Mouse (Mus musculus) cerebellum, postnatal 14 days (tissue): ENCODE measurements around the gene Myh10.

ENCODE experiments used
- DNase-seq, 2 experiments: peaks; one replicate each; pipeline ENCODE4 v3.0.0; 2021; ENCODE audit warnings: mixed read lengths in 2 of 2

Myh10 gene

DNA sequence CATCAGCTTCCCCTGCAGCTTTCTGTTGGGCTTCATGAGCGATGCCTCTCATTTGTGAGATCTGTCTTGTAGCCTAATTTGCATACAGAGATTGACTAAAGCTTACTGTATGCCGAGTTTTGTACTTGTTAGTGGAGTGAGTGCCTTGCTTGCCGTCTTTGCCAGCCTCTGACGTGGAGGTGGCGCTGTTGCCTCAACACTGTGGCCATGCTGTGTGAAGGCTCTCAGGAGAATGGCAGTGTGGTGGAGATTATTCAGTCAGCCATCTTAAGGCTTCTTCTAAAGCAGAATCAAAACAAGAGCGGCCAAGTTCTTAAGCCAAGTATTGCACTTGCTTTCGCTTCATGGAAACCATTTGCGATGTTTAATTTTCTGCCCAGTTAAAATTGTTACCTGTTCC, 59.6 kb downstream of the Myh10 start:
- peak; percentile 65 for DNase-seq

DNA sequence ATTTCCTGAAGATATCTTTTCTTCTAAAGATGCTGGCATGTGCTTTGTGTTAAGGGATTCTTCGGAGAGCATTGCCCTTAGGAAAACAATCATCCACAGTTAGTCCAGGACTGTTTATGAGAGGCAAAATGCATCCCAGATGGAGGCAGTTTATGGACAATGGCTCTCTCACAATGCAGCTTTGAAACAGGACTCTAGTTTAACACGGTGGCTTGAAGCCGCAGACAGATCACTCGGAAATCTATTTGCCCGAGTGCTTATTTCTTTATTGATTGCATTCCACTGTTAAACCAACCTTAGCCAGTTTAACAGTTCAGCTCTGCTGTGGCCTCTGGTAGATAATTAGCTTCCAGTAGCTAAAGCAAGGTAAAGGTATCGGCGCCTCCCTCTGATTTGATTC, 62.9 kb downstream of the Myh10 start:
- DNase-seq: no peak

DNA sequence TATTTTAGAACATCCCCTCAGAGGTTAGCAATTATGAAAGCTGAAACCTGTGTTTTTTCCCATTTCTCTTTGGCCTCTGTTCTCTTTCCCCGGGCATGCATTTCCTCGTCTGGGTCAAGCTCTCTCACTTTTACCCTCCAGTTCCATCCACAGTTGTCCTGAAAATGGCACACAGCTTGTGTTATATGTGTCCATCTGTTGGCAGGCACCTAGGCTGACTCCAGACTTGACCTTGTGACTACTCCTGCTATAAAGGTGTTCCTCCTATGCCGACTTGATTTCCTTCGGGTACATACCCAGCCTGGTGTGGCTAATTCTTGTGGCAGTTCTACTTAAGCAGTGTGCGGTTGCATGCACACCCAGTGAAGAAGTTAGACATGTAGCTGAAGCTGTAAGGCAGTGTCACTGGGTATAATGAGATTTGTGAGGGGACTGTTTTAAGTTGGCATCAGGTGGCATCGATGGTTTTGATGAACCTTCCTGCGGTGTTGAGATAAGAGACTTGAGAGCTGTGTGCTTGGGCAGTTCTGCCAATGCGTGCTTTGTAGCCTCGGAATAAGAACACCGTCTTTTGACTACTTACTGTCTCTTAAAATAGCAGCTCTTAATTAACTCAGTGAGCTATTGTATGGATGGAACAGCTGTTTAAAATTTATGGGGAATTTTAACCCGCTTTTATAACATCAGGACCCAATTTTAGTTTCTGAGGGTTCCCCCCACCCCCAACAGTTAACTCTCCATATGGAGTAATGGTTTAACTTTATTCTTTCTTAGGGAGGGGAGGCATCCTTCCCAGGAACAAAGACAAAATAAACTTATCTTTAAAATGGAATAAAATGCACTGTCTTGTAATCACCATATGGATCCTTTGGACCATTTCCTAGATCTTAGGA, 65.3 kb downstream of the Myh10 start:
- no peak for DNase-seq

DNA sequence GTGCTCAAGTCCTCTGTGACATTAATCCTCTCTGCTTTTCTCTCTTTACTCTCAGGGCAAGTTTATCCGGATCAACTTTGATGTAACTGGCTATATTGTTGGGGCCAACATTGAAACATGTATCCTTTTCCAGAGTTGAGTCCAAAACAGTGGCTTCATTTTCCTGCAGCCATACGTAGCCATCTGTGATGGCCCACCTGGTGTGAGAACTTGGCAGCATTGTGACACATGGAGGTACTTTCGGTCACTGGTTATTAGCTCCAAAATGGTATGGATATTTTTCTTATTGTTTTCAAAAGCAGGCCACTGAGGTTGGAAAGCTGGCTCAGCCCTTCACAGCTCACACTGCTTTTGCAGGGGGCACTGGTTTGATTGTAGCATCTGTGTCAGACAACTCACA, 68.3 kb downstream of the Myh10 start:
- peak; percentile 73 to 81 for DNase-seq

DNA sequence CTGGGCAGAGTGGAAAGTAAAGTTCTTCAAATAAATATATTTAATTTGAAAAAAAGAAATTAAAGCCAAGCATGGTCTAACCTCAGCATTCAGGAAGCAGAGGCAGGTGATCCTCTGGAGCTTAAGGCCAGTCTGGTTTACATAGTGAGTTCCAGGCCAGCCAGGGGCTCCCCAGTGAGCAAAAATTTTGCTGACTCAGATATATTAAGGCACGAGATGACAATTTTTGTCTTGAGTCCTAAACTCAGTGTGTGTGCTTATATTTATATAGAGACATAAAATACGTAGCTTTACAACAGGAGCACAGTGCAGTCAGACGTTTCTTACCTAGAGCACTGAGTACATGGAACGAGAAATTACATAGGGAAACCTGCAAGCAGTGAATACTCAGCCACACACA, 69.8 kb downstream of the Myh10 start:
- no peak for DNase-seq

DNA sequence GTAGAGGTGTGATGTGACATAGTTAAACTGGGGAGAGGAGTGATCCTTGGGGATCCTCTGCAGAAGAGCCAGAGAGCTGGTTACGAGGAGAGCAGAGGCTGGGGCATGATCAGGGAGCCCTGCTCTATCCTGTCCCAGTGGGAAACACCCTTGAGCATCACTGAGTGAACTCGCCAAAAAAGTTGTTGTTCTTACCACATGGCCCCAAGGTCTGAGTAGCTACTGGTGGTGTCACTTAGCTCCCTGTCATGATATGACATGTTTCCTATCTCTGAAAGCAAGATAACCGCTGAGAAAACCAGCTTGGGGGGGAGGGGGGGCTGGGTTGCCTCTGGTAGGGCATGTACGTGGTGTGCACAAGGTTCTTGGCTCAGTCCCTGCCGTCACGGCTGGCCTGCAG, 70.3 kb downstream of the Myh10 start:
- no peak for DNase-seq

DNA sequence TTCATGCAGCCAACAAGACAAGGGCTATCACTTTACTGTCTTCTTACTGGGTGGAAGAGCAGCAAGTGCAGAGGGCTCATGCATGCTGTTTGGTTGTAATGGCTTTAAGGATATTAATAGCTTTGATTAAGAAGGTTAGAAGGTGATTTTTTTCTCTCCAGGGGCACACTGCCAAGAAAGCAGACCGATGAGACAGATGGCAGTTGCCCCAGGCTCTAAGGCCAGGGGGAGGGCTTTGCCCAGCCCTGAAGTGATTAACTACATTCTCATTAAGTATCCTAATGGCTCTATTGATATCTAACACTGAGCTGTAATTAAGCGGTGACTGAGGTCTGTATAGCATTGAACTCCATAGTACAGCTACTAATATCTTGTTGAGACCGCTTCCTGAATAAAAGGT, 73.3 kb downstream of the Myh10 start:
- DNase-seq: peak; percentile 90 to 92

DNA sequence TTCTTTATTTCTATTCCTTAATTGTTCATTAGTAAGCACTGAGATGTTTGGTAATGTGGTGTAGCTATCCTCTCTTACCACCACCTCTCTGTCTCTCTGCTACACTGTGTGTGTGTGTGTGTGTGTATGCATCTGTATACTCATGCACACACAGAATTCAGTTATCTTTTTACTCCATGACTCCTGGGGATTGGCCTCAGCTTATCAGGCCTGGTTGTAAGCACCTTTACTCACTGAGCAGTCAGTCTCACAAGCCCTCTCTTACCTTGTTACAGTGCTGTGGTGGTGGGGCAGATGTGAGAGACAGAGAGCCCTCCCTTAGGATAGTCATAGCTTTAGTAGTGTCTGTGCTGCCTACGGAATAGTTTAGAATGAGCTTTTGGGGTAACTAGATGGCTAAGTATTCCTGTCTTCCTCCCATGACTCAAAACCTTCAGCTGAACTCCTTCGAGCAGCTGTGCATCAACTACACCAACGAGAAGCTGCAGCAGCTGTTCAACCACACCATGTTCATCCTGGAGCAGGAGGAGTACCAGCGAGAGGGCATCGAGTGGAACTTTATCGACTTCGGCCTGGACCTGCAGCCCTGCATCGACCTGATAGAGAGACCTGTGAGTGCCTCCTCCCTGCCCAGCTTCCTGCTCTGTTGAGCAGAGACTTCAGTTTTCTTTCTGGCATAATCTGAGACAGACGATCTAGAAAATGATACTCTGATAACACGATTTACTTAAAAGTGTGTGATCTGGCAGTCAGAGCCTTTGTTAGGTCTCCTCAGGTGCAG, 76.6 kb downstream of the Myh10 start:
- DNase-seq: no peak

DNA sequence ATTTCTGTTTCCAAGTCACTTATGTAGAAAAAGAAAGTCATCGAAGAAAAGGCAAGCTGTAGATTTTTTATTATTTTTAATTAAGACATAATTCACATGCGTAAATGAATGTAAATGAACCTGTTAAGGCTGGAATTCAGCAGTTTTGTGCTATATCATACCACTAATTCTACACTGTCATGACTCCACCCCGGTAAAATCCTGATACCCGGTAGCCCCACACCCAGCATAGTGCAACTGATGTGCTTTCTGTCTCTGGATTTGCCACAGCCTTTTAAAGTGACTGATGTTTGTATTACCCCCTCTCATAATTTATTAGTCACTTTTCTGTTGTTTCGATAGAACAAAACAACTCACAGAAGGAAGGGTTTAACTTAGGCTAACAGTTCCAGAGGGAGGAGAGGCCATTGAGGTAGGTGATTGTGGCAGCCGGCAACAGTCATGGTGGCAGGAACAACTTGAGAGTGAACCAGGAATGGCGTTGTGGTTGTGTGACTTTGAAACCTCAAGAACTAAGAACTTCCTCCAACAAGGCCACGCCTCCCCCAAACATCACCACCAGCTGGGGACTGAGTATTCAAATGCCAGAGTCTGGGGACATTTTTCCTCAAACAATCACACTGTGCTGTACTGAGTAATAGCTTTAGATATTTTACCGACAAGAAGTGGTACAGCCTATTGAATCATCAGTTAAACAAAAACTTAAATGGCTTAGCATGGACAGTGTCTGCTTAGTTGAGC, 78.6 kb downstream of the Myh10 start:
- DNase-seq: no peak

DNA sequence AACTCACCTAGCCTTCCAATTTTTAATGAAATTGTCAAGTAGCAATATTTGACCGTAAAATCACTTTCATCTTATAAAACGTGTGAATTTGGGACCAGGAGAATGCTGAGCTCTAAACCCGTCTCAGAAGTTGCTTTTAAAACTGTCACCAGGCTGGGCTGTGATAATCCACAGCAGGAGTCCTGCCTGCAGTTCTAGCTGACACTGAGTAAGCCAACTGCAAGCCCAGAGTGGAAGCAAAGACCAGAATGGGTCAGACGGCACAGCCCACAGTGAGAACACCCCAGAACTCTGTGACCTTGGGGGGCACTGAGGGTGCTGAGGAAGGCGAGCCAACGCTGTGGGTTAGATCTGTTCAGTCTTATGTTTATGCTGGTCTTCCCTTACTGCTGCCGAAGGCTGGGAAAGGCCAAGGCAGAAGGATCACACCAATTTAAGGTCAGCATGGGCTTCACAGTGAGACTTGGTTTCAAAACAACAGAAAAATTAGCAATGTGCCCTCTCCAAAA, 84.8 kb downstream of the Myh10 start:
- no peak for DNase-seq

DNA sequence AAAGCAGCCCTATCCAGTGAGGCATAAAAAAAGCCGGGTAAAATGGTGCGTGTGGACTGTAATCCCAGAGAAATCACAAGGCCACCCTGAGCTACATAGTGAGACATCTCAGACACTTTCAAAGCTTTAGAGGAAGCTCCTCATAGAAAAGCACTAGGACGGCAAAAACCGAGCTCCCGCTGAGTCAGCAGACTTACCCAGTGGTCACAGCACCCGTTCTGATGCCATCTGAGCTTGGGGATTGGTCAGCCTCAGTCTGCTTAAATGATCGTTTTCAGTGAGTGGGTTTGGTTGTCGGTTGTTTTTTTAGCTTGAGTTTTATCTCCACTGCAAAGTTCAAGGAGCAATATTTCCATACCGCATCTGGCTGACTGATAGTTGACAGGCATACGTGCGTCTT, 86.6 kb downstream of the Myh10 start:
- DNase-seq: no peak

DNA sequence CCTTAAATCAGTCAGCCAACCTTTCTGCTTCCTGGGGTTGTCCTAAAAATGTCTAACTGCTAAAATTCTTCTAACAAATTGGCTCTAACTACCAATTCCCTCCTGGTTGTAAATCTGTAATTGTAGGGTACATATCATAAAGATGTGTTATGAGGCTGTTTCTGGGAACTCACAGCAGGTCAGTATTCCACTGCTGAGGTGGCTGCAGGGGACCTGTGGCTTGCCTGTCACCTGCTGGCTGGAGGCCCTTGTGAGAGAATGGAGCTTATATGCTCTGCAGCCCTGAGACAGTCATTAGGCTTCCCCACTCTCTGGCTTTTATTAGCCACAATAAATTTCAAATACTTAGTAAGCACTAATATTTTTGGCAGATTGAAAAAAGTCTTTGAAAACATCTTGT, 87.5 kb downstream of the Myh10 start:
- no peak for DNase-seq

DNA sequence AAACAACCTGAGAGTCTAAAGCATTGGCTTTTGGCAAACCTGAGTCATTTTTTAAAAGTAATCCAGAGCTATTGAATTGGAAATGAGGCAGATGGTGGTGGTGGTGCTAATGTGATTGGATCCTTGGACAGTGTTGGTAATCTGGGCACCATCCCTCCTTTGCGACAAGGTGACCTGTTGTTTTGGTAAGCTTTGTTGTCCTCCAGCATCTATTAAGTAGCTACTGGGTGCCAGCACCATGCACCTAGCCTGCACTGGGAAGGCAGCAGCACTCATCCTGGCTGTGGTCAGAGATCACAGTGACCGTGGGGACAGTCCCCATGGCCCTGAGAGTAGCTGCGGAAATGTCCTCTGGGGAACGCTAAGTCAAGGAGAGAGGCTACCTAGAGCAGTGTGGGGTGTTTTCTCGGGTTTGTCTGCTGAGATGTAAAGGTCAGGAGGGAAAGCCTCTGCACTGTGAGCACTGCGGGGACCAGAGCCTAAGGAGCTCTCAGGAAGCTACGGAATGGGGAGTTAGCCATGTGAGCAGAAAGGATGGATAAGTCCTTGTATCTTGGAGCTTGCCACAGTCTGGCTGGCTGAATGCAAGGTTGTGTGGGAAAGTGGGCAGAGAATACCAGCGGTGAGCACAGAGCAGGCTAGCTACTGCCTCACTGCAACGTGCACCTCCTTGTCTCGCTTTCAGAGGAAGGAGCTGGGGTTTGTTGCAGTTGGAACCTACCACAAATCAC, 88.5 kb downstream of the Myh10 start:
- no peak for DNase-seq

DNA sequence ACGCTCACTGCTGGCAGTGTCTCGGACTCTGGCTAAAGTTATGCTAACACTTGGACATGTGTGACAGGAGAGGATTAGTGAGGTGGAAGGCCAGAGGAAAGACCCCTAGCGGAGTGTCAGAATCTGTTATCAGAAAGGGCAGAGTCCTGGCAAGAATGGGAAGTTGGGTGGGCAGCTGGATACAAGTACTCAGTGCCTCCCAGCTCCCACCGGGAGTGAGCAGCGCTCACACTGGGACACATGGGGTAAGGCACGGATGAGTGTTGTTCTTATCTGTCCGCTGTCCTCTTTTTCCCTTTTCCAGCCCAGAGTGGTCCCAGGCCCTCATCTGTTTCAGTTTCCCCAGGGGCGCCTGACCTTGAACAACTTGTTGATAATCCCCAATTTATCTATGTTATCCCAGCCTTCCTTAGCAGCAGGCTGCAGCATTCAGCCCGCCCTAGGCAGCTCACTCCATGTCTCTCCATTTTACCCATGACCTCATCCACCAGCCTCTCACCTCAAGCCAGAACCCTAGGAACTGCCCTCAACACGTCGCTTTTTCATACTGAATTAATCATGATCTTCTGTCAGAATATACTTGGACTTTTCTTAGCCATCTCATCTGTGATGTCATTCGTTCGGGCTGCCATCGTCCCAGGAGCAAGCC, 89.2 kb downstream of the Myh10 start:
- DNase-seq: no peak

DNA sequence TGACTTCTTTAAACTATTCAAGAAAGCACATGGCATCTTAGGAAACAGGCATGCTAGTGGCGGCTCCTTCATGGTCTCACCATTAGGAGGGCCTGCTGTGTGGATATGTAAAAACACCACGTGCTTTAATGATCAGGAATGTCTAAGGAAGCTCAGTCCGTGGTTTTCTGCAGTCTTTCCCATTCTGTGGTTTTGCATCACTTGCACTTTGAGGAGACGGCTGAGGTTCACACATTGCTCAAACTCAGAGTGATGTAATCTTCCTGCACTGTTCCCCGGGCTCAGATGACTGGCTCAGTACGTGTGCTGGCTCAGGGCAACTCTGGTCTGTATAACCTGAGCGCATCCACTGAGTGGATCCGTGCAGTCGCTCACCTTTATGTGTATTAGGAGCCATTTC, 91.0 kb downstream of the Myh10 start:
- DNase-seq: no peak

DNA sequence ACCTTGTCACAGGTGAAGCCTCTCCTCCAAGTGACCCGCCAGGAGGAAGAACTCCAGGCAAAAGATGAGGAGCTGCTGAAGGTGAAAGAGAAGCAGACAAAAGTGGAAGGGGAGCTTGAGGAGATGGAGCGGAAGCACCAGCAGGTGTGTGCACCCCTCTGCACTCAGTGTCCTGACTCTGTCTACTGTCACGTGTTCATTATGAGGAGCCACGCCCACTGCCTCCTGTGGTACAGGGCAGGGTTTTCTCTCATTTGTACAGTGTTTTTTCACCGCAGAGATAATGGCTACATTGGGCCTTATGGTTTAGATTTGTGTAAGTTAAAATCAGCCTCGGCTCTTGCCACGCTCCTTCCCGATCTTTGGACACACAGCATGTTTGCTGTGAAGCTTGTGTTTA, 94.5 kb downstream of the Myh10 start:
- DNase-seq: no peak

DNA sequence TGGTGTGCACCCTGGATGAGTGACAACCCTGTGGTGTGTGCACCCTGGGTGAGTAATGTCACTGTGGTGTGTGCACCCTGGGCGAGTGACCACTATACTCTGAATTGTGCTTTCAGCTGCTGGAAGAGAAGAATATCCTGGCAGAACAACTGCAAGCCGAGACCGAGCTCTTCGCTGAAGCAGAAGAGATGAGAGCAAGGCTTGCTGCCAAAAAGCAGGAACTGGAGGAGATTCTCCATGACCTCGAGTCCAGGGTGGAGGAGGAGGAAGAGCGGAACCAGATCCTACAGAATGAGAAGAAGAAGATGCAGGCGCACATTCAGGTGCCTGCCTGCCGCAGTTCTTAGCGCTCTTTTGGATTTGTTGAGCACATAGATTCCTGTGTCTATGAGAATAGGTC, 95.9 kb downstream of the Myh10 start:
- peak; percentile 60 for DNase-seq

DNA sequence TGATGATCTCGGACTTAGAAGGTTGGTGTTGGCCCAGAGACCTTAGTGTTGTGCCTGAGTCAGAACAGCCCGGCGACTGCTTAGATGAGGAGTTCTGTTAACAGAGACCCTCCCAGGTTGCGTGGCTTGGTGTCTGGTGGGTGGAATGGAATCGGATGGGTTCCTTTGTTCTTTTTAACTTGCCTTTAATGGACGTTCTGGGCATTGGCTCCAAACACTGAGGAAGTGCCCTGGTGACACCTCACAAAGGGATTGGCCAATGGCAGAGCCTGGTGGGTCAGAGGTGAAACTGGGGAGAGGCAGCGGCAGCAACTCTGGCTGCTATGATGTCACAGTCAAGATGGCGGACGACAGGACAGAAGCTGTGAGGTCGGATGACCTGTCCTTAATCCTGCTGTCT, 99.4 kb downstream of the Myh10 start:
- no peak for DNase-seq

DNA sequence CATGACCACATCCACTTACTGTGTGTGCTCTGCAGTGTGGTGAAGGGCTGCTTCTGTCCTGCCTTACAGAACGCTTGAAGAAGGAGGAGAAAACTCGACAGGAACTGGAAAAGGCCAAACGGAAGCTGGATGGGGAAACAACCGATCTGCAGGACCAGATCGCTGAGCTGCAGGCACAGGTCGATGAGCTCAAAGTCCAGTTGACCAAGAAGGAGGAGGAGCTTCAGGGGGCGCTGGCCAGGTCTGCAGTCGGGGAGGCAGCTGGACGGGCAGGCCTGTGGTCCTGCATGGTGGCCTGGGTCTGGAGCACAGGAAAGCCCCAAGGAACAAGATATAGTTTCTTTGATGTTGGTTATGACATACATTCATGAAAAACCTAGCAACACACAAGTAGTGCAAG, 100.4 kb downstream of the Myh10 start:
- no peak for DNase-seq

DNA sequence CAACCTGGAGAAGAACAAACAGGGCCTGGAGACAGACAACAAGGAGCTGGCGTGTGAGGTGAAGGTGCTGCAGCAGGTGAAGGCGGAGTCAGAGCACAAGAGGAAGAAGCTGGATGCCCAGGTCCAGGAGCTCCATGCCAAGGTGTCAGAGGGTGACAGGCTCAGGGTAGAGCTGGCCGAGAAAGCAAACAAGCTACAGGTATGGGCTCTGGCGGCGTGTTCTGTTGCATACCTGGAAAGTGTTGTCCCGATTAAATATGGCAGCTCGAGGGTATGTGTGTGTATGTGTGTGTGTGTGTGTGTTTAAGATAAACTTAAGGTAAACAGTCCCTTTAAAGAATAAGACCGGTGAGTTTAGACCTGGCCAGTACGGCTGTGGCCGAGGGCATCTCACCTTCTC, 106.9 kb downstream of the Myh10 start:
- no peak for DNase-seq

DNA sequence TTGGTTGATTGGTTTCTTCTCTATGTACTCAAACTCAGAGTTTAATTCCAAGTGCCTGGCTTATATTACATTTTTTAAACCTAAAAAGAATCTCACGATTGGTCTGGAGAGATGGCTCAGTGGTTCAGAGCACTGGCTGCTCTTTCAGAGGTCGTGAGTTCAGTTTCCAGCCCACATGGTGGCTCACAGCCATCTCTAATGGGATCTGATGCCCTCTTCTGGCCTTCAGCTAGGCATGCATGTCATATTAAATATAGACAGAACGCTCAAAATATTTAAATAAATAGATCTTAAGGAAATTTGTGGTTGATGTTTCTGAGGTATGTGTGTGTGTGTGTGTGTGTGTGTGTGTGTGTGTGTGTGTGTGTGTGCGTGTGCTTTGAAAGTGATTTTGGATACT, 113.8 kb downstream of the Myh10 start:
- peak; percentile 30 to 38 for DNase-seq

DNA sequence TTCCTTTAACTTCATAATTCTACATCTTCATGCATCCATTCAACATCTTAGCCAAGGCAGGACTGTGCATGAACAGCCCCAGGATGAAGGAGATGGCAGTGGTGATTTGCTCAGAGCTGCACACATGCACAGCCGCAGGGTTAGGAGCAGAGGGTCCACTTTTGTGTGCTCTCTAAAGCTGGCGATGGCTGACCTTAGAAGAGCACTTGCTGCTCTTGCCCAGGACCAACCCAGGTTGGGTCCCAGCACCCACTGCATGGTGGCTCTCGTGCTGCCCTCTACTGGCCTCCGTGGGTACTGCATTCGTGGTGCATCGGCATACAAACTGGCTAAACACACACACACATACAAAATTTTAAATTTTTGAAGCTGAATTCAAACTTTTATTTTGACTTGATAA, 116.4 kb downstream of the Myh10 start:
- peak; percentile 88 to 93 for DNase-seq
